Mouse (Mus musculus): ENCODE data around the gene Cdk12.

DNA sequence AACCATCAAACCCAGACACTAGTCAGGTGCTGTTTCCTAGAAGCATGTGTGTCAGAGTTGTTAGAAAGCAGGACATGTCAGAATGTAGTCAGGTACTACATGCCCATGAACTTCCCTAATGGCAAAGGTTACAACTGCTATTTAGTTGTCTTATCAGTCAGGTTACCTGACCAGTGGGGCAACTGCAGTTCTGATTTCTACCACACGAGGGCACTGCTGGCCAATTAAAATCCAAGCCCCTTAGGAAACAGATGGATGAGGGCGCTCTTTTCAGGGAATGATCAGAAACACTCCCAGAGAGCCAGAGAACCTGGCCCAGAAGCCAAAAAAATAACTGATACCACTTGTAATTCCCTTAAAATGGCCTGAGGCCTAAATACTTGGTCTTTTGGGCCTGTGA is 62.2 kb downstream of the Cdk12 start:
- TF ChIP-seq TAL1 (IDR thresholded peaks at IDR 0.05; ENCODE audit: low read length) (no peak), GATA1 (IDR thresholded peaks at IDR 0.05; ENCODE audit: low read length) (no peak)

All from erythroblast, embryonic 14.5 days (primary cell).